Mouse (Mus musculus): ENCODE results near the gene Olfr112. TPM values are rescaled to one million over a fixed set of nuclear protein-coding genes. Genes with fewer than 3 reads are reported as not detected.

Gene Olfr112
- total RNA-seq (2023), result not detected

GRCm38 (mm10) chr17:37569351-37569750 lies at the start of gene Olfr112:
TSS of gene Olfr112 (minus strand) at chr17:37569451.

DNA sequence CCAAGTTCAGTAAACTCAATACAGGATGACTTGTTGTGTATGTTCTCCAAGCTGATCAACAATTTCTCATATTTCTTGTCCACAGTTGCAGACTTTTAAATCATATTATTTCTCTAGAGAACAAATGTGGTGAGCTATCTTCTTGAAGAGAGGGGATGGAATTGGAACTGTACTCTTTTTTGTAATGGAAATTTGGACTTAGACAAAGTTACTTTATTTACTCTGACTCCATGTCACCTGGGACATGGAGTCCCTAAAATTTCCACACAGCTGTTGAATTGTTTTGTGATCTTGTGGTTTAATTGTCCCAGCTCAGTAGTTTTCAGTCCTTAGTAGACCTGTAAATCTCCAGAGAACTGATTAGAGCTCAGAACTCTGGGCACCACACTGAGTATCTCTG lies 23.4 kb upstream of the Olfr112 start, which contains the start of gene Olfr114:
Gene Olfr114, minus strand, starts transcription at position 101 of the 400 bp plus-strand sequence.

DNA sequence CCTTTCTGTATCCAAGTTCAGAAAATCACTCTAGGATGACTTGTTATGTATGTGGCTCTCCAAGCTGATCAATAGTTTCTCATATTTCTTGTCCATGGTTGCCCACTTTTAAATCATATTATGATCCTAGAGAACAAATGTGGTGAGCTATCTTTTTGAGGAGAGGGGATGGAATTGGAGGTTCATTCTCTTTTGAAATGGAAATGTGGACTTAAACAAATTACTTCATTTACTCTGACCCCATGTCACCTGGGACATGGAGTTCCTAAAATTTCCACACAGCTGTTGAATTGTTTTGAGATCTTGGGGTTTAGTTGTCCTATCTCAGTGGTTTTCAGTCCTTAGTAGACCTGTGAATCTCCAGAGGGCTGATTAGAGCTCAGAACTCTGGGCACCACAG lies 8.3 kb upstream of the Olfr112 start, which contains the start of gene Olfr113:
Gene Olfr113, minus strand, starts transcription at position 101 of the 400 bp plus-strand sequence.

Other genes with a start within 250 kb of the Olfr112 start
- not detected for gene Olfr103, start 229.8 kb downstream of the Olfr112 start, total RNA-seq (2023)
- gene Olfr104-ps, start 209.9 kb downstream of the Olfr112 start, total RNA-seq (2023), result not detected
- gene Olfr105-ps, start 190.4 kb downstream of the Olfr112 start, total RNA-seq (2023), result not detected
- gene Olfr106-ps, start 179.1 kb downstream of the Olfr112 start, total RNA-seq (2023), result not detected
- not detected for gene Olfr107, start 170.2 kb downstream of the Olfr112 start, total RNA-seq (2023)
- gene Olfr108, start 124.0 kb downstream of the Olfr112 start, total RNA-seq (2023), result not detected
- gene Olfr109, start 110.5 kb downstream of the Olfr112 start, total RNA-seq (2023), result not detected
- not detected for gene H2-M2, start 85.9 kb downstream of the Olfr112 start, total RNA-seq (2023)
- gene Olfr110, start 77.0 kb downstream of the Olfr112 start, total RNA-seq (2023), result not detected
- gene Olfr111, start 61.4 kb downstream of the Olfr112 start, total RNA-seq (2023), result not detected
- gene Olfr113, start 8.2 kb upstream of the Olfr112 start, total RNA-seq (2023), result not detected
- not detected for gene Olfr114, start 23.3 kb upstream of the Olfr112 start, total RNA-seq (2023)
- gene Olfr115, start 57.7 kb upstream of the Olfr112 start, total RNA-seq (2023), result not detected
- gene Olfr116, start 57.7 kb upstream of the Olfr112 start, total RNA-seq (2023), result not detected
- gene Olfr117, start 94.3 kb upstream of the Olfr112 start, total RNA-seq (2023), result not detected
- gene Olfr118, start 97.5 kb upstream of the Olfr112 start, total RNA-seq (2023), result not detected
- not detected for gene Olfr119, start 127.1 kb upstream of the Olfr112 start, total RNA-seq (2023)
- gene Olfr120, start 152.4 kb upstream of the Olfr112 start, total RNA-seq (2023), result not detected
- not detected for gene Olfr121, start 179.4 kb upstream of the Olfr112 start, total RNA-seq (2023)
- not detected for gene Olfr122, start 199.2 kb upstream of the Olfr112 start, total RNA-seq (2023)
- gene Olfr123, start 224.1 kb upstream of the Olfr112 start, total RNA-seq (2023), result not detected
- not detected for gene Olfr124, start 230.4 kb upstream of the Olfr112 start, total RNA-seq (2023)

Measured in B cell, adult 67 days (primary cell).